Mouse (Mus musculus) midbrain, embryonic 13.5 days (tissue): ENCODE data around the gene Enpep. TPM values are rescaled to one million over a fixed set of nuclear protein-coding genes. Genes with fewer than 3 reads are reported as not detected.

ENCODE experiments used
- ATAC-seq: fragments of 200-750 bp; cut with Nextera tagmentation; 2 replicates; pipeline ENCODE4 v1.8.0; 2017; ENCODE audit warnings: mild to moderate bottlenecking, moderate TSS enrichment, moderate library complexity
- H3K27ac ChIP-seq: fragments of 300-500 bp; sonication (generic); 2 replicates; pipeline ENCODE4 v1.5.1; 2015; ENCODE audit warnings: inconsistent platforms, mild to moderate bottlenecking, moderate library complexity
- H3K27me3 ChIP-seq: fragments of 300-500 bp; sonication (generic); 2 replicates; pipeline ENCODE4 v1.6.1; 2015; ENCODE audit warnings: mild to moderate bottlenecking, inconsistent platforms
- H3K36me3 ChIP-seq: fragments of 300-500 bp; sonication (generic); 2 replicates; pipeline ENCODE4 v1.6.1; 2015; ENCODE audit warnings: mild to moderate bottlenecking, inconsistent platforms
- H3K4me1 ChIP-seq: fragments of 300-500 bp; sonication (generic); replicated peaks from 2 replicates; pipeline ENCODE4 v1.6.1; 2015; ENCODE audit warnings: inconsistent platforms
- H3K4me2 ChIP-seq: fragments of 300-500 bp; sonication (generic); replicated peaks from 2 replicates; pipeline ENCODE4 v1.6.1; 2015; ENCODE audit warnings: moderate library complexity, mild to moderate bottlenecking, inconsistent platforms
- H3K4me3 ChIP-seq: fragments of 300-500 bp; sonication (generic); replicated peaks from 2 replicates; pipeline ENCODE4 v1.5.1; 2015; ENCODE audit warnings: mild to moderate bottlenecking, inconsistent platforms
- H3K9ac ChIP-seq: fragments of 300-500 bp; sonication (generic); replicated peaks from 2 replicates; pipeline ENCODE4 v1.6.1; 2015; ENCODE audit warnings: mild to moderate bottlenecking, inconsistent platforms
- H3K9me3 ChIP-seq: fragments of 300-500 bp; sonication (generic); 2 replicates; pipeline ENCODE4 v1.6.1; 2016; ENCODE audit warnings: mild to moderate bottlenecking, inconsistent platforms
- WGBS: fragments of 180-500 bp; shearing (Covaris S2); methylation state at CpG from one replicate; pipeline ENCODE4 v1.1.7; 2015; 5-methylcytosine and 5-hydroxymethylcytosine counted together
- polyA plus RNA-seq: library from polyadenylated mRNA; unstranded; fragments of >200 nt; fragmentation: Nextera tagmentation; extraction: Ambion mirVana; gene quantifications from 2 replicates; pipeline ENCODE4 v1.2.1, GENCODE M21; 2015

Gene Enpep
- polyA plus RNA-seq, 1 experiment from 2014 or later = 0.79 TPM

DNA sequence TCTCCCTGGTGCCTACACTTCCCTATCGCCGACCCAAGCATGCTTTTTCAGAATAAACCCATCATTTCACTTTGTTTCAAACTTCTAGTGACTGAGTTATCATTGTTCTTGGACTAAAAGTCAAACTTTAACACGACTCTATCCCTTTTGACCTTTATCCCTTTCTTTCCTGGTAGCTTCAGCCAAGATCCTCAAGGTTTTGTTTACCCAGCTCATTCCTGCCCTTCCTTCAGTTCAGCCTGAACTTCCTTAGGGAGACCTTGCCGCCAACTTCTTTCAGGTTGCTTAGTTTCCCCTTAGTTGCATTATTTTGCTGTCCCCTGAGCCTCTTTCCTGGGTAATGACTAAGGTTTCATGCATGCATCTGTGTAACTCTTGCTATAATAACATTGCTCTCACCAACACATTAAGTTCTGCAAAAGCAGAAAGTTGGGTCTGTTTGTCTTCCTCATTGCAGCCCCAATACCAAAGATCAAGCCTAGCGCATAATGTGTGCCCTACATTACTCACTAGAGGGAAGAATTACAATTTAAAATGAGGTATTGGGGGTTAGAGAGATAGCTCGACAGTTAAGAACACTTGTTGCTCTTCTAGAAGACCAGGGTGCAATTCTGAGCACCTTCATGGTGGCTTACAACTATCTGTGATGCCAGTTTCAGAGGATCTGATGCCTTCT is 59.2 kb downstream of the Enpep start:
- H3K4me3 ChIP-seq = no peak overlapping the region
- ATAC-seq = no peak
- H3K9me3 ChIP-seq = no peaks in the 10 kb centered on the region
- no peaks in the 10 kb centered on the region for H3K27me3 ChIP-seq
- no peaks in the 10 kb centered on the region for H3K36me3 ChIP-seq
- H3K9ac ChIP-seq = no peak overlapping the region
- no peak overlapping the region for H3K27ac ChIP-seq
- 86% methylated on average over 6 of the region's 6 CpGs for WGBS
- no peak overlapping the region for H3K4me2 ChIP-seq
- H3K4me1 ChIP-seq = no peaks in the 10 kb centered on the region

DNA sequence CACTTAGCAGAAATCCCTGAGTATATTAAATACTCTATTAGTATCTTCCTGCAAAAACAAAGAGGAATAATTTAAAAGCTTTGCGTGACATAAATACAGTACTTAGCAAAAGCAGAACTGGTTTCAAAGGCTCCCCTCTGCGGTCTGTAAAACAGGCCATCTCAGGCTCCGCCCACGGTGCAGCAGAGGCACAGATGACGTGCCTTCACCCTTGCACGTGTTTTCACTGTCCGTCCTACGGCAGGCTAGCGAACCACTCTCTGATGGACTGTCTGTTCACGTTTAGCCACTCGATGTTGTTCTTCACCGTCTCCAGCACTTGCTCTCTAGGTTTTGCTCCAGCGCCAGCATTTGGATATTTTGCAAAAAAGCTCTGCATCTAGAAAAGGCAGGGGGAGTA is 62.5 kb downstream of the Enpep start:
- Histone ChIP-seq H3K27ac (no peak overlapping the region), H3K4me2 (no peak overlapping the region), H3K4me3 (no peak overlapping the region), H3K4me1 (no peaks in the 10 kb centered on the region), H3K36me3 (no peaks in the 10 kb centered on the region), H3K9me3 (no peaks in the 10 kb centered on the region), H3K9ac (no peak overlapping the region), H3K27me3 (no peaks in the 10 kb centered on the region)
- ATAC-seq = no peak
- WGBS = 62% methylated on average over 13 of the region's 13 CpGs

GRCm38 (mm10) chr3:129268886-129269683 is 63.4 kb downstream of the Enpep start:
- Histone ChIP-seq H3K9ac (no peak overlapping the region), H3K27me3 (no peaks in the 10 kb centered on the region), H3K4me3 (no peak overlapping the region), H3K9me3 (no peaks in the 10 kb centered on the region), H3K4me1 (no peaks in the 10 kb centered on the region), H3K4me2 (no peak overlapping the region), H3K36me3 (no peaks in the 10 kb centered on the region), H3K27ac (no peak overlapping the region)
- ATAC-seq = no peak
- 88% methylated on average over 12 of the region's 12 CpGs for WGBS

GRCm38 (mm10) chr3:129258497-129258896 is 74.0 kb downstream of the Enpep start:
- Histone ChIP-seq H3K4me1 (no peaks in the 10 kb centered on the region), H3K36me3 (no peaks in the 10 kb centered on the region), H3K4me2 (no peak overlapping the region), H3K27ac (no peak overlapping the region), H3K9ac (no peak overlapping the region), H3K9me3 (no peaks in the 10 kb centered on the region), H3K27me3 (no peaks in the 10 kb centered on the region), H3K4me3 (no peak overlapping the region)
- WGBS = 81% methylated on average over 5 of the region's 5 CpGs
- ATAC-seq = no peak

DNA sequence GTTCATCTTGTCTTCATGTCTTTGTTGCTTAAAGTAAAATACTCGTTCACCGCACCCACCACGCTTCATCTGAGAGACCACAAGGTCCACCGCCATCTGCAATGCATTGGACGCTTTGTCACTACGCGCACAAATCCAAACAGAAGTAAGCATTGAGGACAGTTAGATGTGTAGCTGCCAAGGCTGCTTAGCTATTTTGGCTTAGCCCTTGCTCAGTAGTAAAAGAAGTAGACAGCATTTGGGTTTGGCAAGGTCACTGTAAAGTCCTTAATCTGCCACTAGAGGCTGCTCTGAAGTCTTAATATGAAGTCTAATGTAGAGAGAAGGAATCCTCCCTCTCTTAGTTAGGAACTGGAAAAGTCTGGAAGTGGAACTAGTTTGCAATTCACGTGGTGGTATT is 75.8 kb downstream of the Enpep start:
- Histone ChIP-seq H3K36me3 (no peaks in the 10 kb centered on the region), H3K4me2 (peak overlapping the region; percentile 45), H3K27ac (no peak overlapping the region), H3K27me3 (no peaks in the 10 kb centered on the region), H3K4me1 (no peaks in the 10 kb centered on the region), H3K9ac (no peak overlapping the region), H3K9me3 (no peaks in the 10 kb centered on the region), H3K4me3 (peak overlapping the region; percentile 36)
- 56% methylated on average over 8 of the region's 8 CpGs for WGBS
- no peak for ATAC-seq

GRCm38 (mm10) chr3:129256283-129256682 is 76.2 kb downstream of the Enpep start:
- Histone ChIP-seq H3K36me3 (no peaks in the 10 kb centered on the region), H3K4me2 (peak overlapping the region; percentile 45), H3K4me1 (no peaks in the 10 kb centered on the region), H3K27me3 (no peaks in the 10 kb centered on the region), H3K27ac (no peak overlapping the region), H3K9me3 (no peaks in the 10 kb centered on the region), H3K4me3 (peak overlapping the region; percentile 36), H3K9ac (no peak overlapping the region)
- 0 out of 2 replicates have a peak, but pooled peaks have one; percentile 43 for ATAC-seq
- WGBS = 58% methylated on average over 19 of the region's 19 CpGs

GRCm38 (mm10) chr3:129254246-129254645 is 78.3 kb downstream of the Enpep start:
- Histone ChIP-seq H3K27me3 (no peaks in the 10 kb centered on the region), H3K27ac (no peak overlapping the region), H3K4me1 (no peaks in the 10 kb centered on the region), H3K4me2 (no peak overlapping the region), H3K36me3 (no peaks in the 10 kb centered on the region), H3K4me3 (no peak overlapping the region), H3K9me3 (no peaks in the 10 kb centered on the region), H3K9ac (no peak overlapping the region)
- ATAC-seq = no peak
- 53% methylated on average over 10 of the region's 10 CpGs for WGBS

DNA sequence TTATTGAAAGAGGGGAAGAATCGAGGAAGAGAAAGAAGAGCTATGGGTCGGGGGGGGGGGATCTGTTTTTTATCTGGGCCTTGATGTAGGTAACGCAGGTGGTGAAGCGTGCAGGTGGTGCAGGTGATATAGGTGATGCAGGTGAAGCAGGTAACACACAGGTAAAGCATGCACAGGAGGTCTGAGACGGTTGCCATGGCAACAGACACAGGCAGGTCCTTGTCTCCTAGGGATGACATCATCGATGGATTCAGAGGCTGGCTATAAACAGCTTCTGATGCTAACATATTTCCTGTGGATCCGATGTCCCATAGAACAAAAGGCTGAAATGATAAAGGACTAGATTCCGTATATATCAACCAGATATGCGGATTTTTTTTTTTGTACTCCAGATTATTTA is 81.5 kb downstream of the Enpep start:
- ATAC-seq = no peak
- no peaks in the 10 kb centered on the region for H3K9me3 ChIP-seq
- no peak overlapping the region for H3K4me3 ChIP-seq
- no peak overlapping the region for H3K4me2 ChIP-seq
- no peaks in the 10 kb centered on the region for H3K36me3 ChIP-seq
- no peak overlapping the region for H3K9ac ChIP-seq
- WGBS = 89% methylated on average over 9 of the region's 9 CpGs
- H3K4me1 ChIP-seq = no peaks in the 10 kb centered on the region
- no peak overlapping the region for H3K27ac ChIP-seq
- H3K27me3 ChIP-seq = no peaks in the 10 kb centered on the region

DNA sequence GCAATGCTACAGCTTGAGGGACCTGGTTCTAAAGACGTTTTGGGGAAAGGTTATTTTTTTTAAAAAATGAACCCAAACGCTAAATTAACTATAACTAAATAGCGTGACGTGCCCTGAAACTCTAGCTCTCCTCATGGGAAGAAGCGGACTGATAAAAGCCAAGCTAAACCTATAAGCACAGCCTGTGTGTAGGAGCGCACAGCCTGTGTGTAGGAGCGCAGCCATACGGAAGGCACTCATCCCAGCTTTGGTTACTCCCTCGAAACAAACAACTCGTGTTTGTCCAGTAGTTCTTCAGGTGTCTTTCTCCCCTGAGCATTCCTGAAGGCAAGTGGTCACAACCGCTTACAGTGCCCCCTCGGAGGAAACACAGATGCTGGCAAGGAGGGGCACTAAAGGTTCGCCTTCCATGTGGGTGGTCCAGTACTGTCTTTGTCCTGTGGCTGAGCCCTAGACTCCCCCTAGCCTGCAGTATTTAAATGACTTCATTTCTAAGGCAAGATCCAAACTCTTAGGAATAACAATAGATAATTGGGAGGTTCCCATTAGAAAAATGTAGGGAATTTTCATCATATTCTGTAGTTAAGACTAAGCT is 93.8 kb downstream of the Enpep start:
- H3K4me2 ChIP-seq = 0 out of 2 replicates have a peak overlapping the region, but pooled peaks have one; percentile 15
- no peaks in the 10 kb centered on the region for H3K36me3 ChIP-seq
- H3K9me3 ChIP-seq = no peaks in the 10 kb centered on the region
- H3K4me1 ChIP-seq = no peaks in the 10 kb centered on the region
- no peaks in the 10 kb centered on the region for H3K27me3 ChIP-seq
- H3K4me3 ChIP-seq = no peak overlapping the region
- H3K9ac ChIP-seq = no peak overlapping the region
- WGBS = 31% methylated on average over 13 of the region's 13 CpGs
- no peak for ATAC-seq
- no peak overlapping the region for H3K27ac ChIP-seq

- H3K9me3 ChIP-seq = no peaks in the 10 kb centered on the region
- H3K27me3 ChIP-seq = no peaks in the 10 kb centered on the region
- ATAC-seq = no peak
- no peak overlapping the region for H3K9ac ChIP-seq
- WGBS = 90% methylated on average over 1 of the region's 1 CpGs
- no peaks in the 10 kb centered on the region for H3K36me3 ChIP-seq
- no peak overlapping the region for H3K27ac ChIP-seq
- no peak overlapping the region for H3K4me2 ChIP-seq
- H3K4me1 ChIP-seq = no peaks in the 10 kb centered on the region
- H3K4me3 ChIP-seq = no peak overlapping the region
These were observed 94.5 kb downstream of the Enpep start for GRCm38 (mm10) chr3:129238010-129238409.

GRCm38 (mm10) chr3:129227331-129227730 is 105.2 kb downstream of the Enpep start:
- no peak overlapping the region for H3K27ac ChIP-seq
- no peak overlapping the region for H3K4me2 ChIP-seq
- H3K4me3 ChIP-seq = no peak overlapping the region
- H3K9me3 ChIP-seq = no peaks in the 10 kb centered on the region
- 4% methylated on average over 5 of the region's 5 CpGs for WGBS
- H3K4me1 ChIP-seq = peaks cover 10% of the 10 kb centered on the region; the same call in 1 of the 2 replicates
- no peak overlapping the region for H3K9ac ChIP-seq
- peaks cover 70% of the 10 kb centered on the region for H3K27me3 ChIP-seq
- H3K36me3 ChIP-seq = no peaks in the 10 kb centered on the region
- ATAC-seq = no peak

DNA sequence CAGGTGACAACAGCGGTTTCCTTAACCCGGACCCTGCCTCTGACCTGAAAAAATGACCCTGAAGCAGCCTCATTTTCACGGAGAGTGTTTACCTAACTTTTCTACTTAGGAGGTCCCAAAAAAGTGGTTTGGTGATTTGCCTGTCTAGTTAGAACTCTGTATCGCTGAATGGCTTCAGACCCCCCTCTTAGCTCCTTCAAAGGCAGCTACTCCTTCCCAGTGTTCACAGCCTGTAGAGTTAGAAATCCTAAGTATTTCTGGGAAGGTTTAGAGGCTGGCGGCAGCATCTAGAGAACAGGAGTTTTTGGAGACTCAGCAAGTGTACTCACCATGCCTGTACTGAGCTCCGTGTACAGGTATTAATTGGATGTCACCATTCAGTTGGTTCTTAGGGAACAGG is 105.8 kb downstream of the Enpep start:
- no peak overlapping the region for H3K27ac ChIP-seq
- no peak for ATAC-seq
- peaks cover 72% of the 10 kb centered on the region for H3K27me3 ChIP-seq
- 2% methylated on average over 6 of the region's 6 CpGs for WGBS
- no peak overlapping the region for H3K4me2 ChIP-seq
- no peaks in the 10 kb centered on the region for H3K36me3 ChIP-seq
- no peak overlapping the region for H3K4me3 ChIP-seq
- no peak overlapping the region for H3K9ac ChIP-seq
- peaks cover 10% of the 10 kb centered on the region; the same call in 1 of the 2 replicates for H3K4me1 ChIP-seq
- H3K9me3 ChIP-seq = no peaks in the 10 kb centered on the region
